Mouse (Mus musculus) limb, embryonic 13.5 days (tissue): Measurements from ENCODE around the gene Pmm1. TPM values are rescaled to one million over a fixed set of nuclear protein-coding genes. Genes with fewer than 3 reads are reported as not detected.
"Not testable (repeated sequence)": the region's sequence is repeated elsewhere in the genome, so short reads cannot be mapped to it uniquely, and the experiment has no call there.

Experiments used
- ATAC-seq: fragments of 200-750 bp; cut with Nextera tagmentation; 2 replicates; pipeline ENCODE4 v1.8.0; 2017; ENCODE audit warnings: low read depth, moderate number of reproducible peaks, moderate TSS enrichment; ENCODE audit not compliant: low FRiP score
- H3K27ac ChIP-seq: fragments of 300-500 bp; sonication (generic); 2 replicates; pipeline ENCODE4 v1.5.1; 2015; ENCODE audit warnings: inconsistent platforms, mild to moderate bottlenecking, moderate library complexity
- H3K27me3 ChIP-seq: fragments of 300-500 bp; sonication (generic); 2 replicates; pipeline ENCODE4 v1.6.1; 2015; ENCODE audit warnings: mild to moderate bottlenecking, inconsistent platforms
- H3K36me3 ChIP-seq: fragments of 300-500 bp; sonication (generic); 2 replicates; pipeline ENCODE4 v1.6.1; 2015; ENCODE audit warnings: inconsistent platforms, mild to moderate bottlenecking, moderate library complexity
- H3K4me1 ChIP-seq: fragments of 300-500 bp; sonication (generic); 2 replicates; pipeline ENCODE4 v1.6.1; 2015; ENCODE audit warnings: inconsistent platforms
- H3K4me2 ChIP-seq: fragments of 300-500 bp; sonication (generic); replicated peaks from 2 replicates; pipeline ENCODE4 v1.6.1; 2015; ENCODE audit warnings: inconsistent platforms, mild to moderate bottlenecking, moderate library complexity
- H3K4me3 ChIP-seq: fragments of 300-500 bp; sonication (generic); 2 replicates; pipeline ENCODE4 v1.5.1; 2015; ENCODE audit warnings: moderate library complexity, mild to moderate bottlenecking, inconsistent platforms
- H3K9ac ChIP-seq: fragments of 300-500 bp; sonication (generic); 2 replicates; pipeline ENCODE4 v1.6.1; 2015; ENCODE audit warnings: mild to moderate bottlenecking, inconsistent platforms
- H3K9me3 ChIP-seq: fragments of 300-500 bp; sonication (generic); 2 replicates; pipeline ENCODE4 v1.6.1; 2016; ENCODE audit warnings: inconsistent platforms
- WGBS: fragments of 180-500 bp; shearing (Covaris S2); methylation state at CpG from one replicate; pipeline ENCODE4 v1.1.7; 2015; 5-methylcytosine and 5-hydroxymethylcytosine counted together
- polyA plus RNA-seq: library from polyadenylated mRNA; unstranded; fragments of >200 nt; fragmentation: Nextera tagmentation; extraction: Ambion mirVana; gene quantifications from 2 replicates; pipeline ENCODE4 v1.2.1, GENCODE M21; 2015

Gene Pmm1
- 26.3 and 26.8 TPM in 2 replicates for polyA plus RNA-seq

GRCm38 (mm10) chr15:81960171-81961077 is at the start of gene Pmm1:
Pmm1 (minus strand) TSS chr15:81960930.
- Histone ChIP-seq H3K9me3 (no peaks in the 10 kb centered on the region), H3K9ac (peak within 1 kb of the TSS; percentile 81), H3K27ac (peak within 1 kb of the TSS; percentile 67), H3K36me3 (peaks cover 3% of the 10 kb centered on the region; the same call in 1 of the 2 replicates), H3K4me3 (peak within 1 kb of the TSS; percentile 71), H3K4me2 (peak within 1 kb of the TSS; percentile 100), H3K27me3 (no peaks in the 10 kb centered on the region), H3K4me1 (0 out of 2 replicates have a peak, but pooled peaks cover 5% of the 10 kb centered on the region)
- peak; percentile 95 for ATAC-seq
- under 1% methylated on average over 72 of the region's 77 CpGs for WGBS

DNA sequence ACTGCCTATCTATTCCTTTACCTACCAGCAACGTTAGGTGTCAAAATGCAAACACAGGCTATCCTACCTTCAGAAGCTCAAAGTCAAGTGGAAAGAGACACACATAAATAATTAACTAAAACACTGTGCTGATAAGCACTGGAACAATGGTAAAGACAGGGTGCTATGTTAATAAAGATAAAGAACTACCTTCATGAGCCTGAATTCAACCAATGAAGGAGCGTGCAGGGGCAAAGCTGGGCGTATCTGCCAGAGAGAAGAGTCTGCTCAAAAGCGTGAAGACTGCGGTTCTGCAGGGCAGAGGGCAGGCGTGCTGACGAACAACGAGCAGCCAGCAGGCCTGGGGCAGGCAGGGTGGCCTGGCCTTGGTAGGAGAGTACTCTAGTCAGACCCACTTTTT is 43.5 kb upstream of the Pmm1 start:
- 90% methylated on average over 8 of the region's 8 CpGs for WGBS
- Histone ChIP-seq H3K4me2 (no peak overlapping the region), H3K36me3 (peaks cover 39% of the 10 kb centered on the region), H3K4me3 (no peak overlapping the region), H3K9me3 (no peaks in the 10 kb centered on the region), H3K4me1 (no peaks in the 10 kb centered on the region), H3K27me3 (no peaks in the 10 kb centered on the region), H3K9ac (no peak overlapping the region), H3K27ac (no peak overlapping the region)
- ATAC-seq: no peak

DNA sequence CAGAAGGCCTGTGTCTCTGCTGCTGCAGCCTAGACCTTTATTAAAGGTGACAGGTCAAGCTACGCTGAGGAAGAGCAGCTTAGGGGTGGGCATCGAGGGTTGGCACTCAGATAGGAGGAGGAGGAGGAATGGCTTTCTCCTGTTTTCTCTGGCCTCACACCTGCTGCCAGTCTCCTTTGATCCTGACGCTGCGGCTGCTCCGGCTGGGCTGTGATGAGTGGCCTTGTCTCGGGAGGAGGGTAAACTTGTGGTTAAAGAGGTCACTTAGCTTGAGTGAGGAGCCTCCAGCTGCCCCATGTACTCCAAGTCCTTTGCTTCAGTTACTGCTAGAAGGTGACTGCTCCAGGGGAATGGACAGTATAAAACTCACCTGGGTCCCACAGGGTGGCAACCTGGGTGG is 33.3 kb upstream of the Pmm1 start:
- Histone ChIP-seq H3K27me3 (no peaks in the 10 kb centered on the region), H3K9me3 (no peaks in the 10 kb centered on the region), H3K4me3 (no peak overlapping the region), H3K27ac (no peak overlapping the region), H3K9ac (no peak overlapping the region), H3K36me3 (peaks cover 64% of the 10 kb centered on the region), H3K4me1 (no peaks in the 10 kb centered on the region), H3K4me2 (no peak overlapping the region)
- ATAC-seq: no peak
- 74% methylated on average over 6 of the region's 6 CpGs for WGBS

- no peak for ATAC-seq
- Histone ChIP-seq H3K9ac (no peak overlapping the region), H3K9me3 (no peaks in the 10 kb centered on the region), H3K4me2 (no peak overlapping the region), H3K4me1 (no peaks in the 10 kb centered on the region), H3K4me3 (no peak overlapping the region), H3K36me3 (peaks cover 31% of the 10 kb centered on the region), H3K27ac (no peak overlapping the region), H3K27me3 (no peaks in the 10 kb centered on the region)
- WGBS: 45% methylated on average over 7 of the region's 7 CpGs
Measured at GRCm38 (mm10) chr15:81990549-81990948, 29.8 kb upstream of the Pmm1 start.

DNA sequence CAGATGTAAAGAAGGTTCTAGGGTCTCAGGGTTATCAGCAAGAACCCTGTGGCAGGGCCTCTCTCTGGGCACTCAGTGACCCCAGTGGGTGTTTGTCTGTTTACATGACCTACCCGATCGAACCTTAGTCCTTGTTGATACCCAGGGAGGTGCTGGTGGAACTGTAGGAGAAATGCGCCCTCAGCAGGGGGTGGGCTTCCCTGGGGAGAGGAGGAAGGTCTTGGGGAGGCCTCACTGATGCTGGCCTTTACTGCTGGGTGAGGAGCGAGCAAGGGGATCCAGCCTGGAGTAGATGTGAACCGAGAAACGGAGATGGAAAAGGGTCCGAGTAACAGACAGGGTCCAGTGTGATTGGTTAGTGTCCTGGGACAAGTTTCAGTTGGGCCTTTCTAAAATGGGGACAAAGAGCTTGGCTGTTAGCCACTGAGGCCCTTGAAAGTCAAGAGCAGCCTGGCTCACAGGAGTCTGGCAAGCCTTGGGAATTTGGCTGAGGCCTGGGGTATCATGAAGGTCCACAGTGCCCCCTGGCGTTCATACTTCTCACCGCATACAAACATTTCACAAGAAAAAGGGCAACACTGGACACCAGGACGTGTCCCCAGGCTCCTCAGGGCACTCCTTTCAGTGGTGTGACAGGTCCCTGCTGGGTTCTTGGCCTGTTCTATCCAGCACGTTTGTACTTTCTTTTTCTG is 28.8 kb upstream of the Pmm1 start:
- H3K4me2 ChIP-seq: no peak overlapping the region
- 49% methylated on average over 11 of the region's 11 CpGs for WGBS
- H3K27ac ChIP-seq: no peak overlapping the region
- H3K9me3 ChIP-seq: no peaks in the 10 kb centered on the region
- no peak overlapping the region for H3K4me3 ChIP-seq
- no peaks in the 10 kb centered on the region for H3K4me1 ChIP-seq
- H3K36me3 ChIP-seq: peaks cover 20% of the 10 kb centered on the region
- no peaks in the 10 kb centered on the region for H3K27me3 ChIP-seq
- H3K9ac ChIP-seq: peak overlapping the region; percentile 50; the same call in 1 of the 2 replicates
- ATAC-seq: no peak

GRCm38 (mm10) chr15:81987646-81988045 is 26.9 kb upstream of the Pmm1 start, which contains the start of gene Xrcc6:
Xrcc6 (plus strand) TSS chr15:81987835.
- H3K27ac ChIP-seq: no peak within 1 kb of the TSS
- no peak within 1 kb of the TSS for H3K4me3 ChIP-seq
- H3K9me3 ChIP-seq: no peaks in the 10 kb centered on the region
- ATAC-seq: no peak
- peaks cover 2% of the 10 kb centered on the region; the same call in 1 of the 2 replicates for H3K36me3 ChIP-seq
- H3K27me3 ChIP-seq: no peaks in the 10 kb centered on the region
- WGBS: 84% methylated on average over 3 of the region's 3 CpGs
- H3K9ac ChIP-seq: no peak within 1 kb of the TSS
- H3K4me2 ChIP-seq: no peak within 1 kb of the TSS
- no peaks in the 10 kb centered on the region for H3K4me1 ChIP-seq

GRCm38 (mm10) chr15:81985267-81986161 is 24.8 kb upstream of the Pmm1 start:
- 58% methylated on average over 2 of the region's 2 CpGs for WGBS
- Histone ChIP-seq H3K9ac (no peak overlapping the region), H3K27ac (no peak overlapping the region; the same call in 1 of the 2 replicates), H3K4me2 (no peak overlapping the region), H3K27me3 (no peaks in the 10 kb centered on the region), H3K9me3 (no peaks in the 10 kb centered on the region), H3K4me3 (no peak overlapping the region), H3K36me3 (no peaks in the 10 kb centered on the region), H3K4me1 (no peaks in the 10 kb centered on the region)
- ATAC-seq: no peak

DNA sequence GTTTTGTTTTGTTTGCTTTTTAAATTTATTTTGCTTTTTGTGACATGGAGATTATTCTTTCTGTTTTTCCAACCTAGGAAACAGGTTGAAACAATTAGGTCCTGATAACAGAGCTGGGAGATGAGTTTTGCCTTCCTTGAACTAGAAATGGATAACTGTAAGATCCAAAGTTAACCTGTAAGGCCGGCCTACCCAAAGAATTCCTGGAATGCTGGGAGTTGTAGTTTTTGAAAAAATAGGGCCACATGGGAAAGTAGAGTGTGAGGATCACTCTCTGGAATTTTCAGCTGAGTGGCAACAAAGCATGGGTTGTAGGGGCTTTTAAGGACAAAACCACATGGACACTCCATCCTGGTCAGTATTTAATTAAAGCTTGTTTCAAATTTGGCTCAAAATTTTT is 21.4 kb upstream of the Pmm1 start:
- no peaks in the 10 kb centered on the region for H3K36me3 ChIP-seq
- H3K4me1 ChIP-seq: no peaks in the 10 kb centered on the region
- H3K27me3 ChIP-seq: no peaks in the 10 kb centered on the region
- no peak overlapping the region for H3K4me2 ChIP-seq
- H3K4me3 ChIP-seq: no peak overlapping the region
- no peaks in the 10 kb centered on the region for H3K9me3 ChIP-seq
- H3K9ac ChIP-seq: no peak overlapping the region
- no peak for ATAC-seq
- 56% methylated on average over 1 of the region's 1 CpGs for WGBS
- H3K27ac ChIP-seq: no peak overlapping the region

GRCm38 (mm10) chr15:81980321-81980720 is 19.6 kb upstream of the Pmm1 start, which contains the start of gene 1700029P11Rik:
1700029P11Rik (plus strand) TSS chr15:81980540.
- Histone ChIP-seq H3K27ac (no peak within 1 kb of the TSS), H3K27me3 (no peaks in the 10 kb centered on the region), H3K4me3 (no peak within 1 kb of the TSS), H3K9me3 (no peaks in the 10 kb centered on the region), H3K4me2 (no peak within 1 kb of the TSS), H3K36me3 (no peaks in the 10 kb centered on the region), H3K4me1 (no peaks in the 10 kb centered on the region), H3K9ac (no peak within 1 kb of the TSS)
- 96% methylated on average over 23 of the region's 23 CpGs for WGBS
- no peak for ATAC-seq

DNA sequence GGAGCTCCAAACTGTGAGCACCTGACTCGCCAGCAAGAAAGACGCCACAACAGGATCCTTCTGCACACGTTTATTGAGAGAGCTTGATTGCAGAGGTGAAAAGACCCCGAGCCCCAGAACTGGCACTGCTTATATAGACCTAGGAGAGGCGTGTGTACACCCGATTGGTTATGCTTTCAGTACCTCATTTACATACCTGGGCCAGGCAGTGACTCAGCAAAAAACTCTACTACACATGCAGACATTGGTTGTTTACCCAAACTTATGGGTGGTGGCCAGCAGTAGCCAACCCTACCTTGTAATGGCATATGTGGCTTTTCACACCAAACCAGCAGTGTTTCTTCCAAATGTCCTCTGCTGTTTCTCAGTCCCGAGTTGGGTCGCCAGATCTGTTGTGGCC is 14.4 kb upstream of the Pmm1 start:
- not testable (repeated sequence) for ATAC-seq, H3K27ac ChIP-seq, H3K4me3 ChIP-seq, H3K27me3 ChIP-seq, H3K9me3 ChIP-seq, H3K4me2 ChIP-seq, H3K36me3 ChIP-seq, H3K4me1 ChIP-seq, H3K9ac ChIP-seq
- WGBS: 88% methylated on average over 8 of the region's 8 CpGs

- H3K27me3 ChIP-seq, H3K4me2 ChIP-seq, H3K4me1 ChIP-seq, H3K27ac ChIP-seq, H3K4me3 ChIP-seq, H3K9ac ChIP-seq, ATAC-seq, H3K36me3 ChIP-seq, H3K9me3 ChIP-seq: not testable (repeated sequence)
- WGBS: 90% methylated on average over 4 of the region's 4 CpGs
Measured at GRCm38 (mm10) chr15:81970498-81970897, 9.8 kb upstream of the Pmm1 start.
